Mouse (Mus musculus): ENCODE results near the gene Ihh.

Gene Ihh

GRCm38 (mm10) chr1:74947986-74948670, 3.3 kb downstream of the Ihh start:
- DNase-seq (ENCODE audit: extremely low read depth, low read depth) = no peak

DNA sequence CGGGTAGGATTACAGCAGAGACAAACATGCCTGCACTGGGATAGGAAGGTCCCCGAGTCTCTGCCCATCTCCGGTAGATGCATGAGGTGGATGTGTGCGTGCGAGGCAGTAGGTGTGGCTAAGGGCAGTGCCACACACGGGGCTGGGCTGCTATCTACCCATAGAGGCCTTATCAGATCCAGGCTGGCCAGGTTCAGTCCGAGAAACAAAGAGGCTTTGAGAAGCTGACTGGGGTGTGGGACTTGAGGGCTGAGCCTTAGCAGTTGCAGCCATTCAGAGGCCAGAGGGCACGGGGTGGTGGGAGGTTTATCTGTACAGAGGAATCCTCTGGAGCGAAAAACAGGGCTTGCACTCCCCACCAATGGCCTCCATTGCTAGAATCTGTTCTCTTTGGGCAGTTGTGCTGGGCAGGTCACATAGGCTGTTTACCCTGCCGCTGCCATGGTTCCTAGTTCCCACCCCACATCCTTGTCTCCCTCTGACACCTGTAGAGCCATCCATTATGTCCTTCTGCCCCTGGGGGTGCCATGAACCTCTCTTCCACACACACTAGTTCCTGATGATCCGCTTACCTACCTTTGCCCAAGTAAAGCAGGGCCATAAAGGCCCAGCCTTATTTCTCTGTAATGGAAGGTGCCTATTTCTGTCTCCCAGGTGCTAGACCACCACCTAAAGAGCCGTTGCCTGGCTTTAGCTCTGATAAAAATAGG, 9.7 kb downstream of the Ihh start:
- no peak for DNase-seq (ENCODE audit: extremely low read depth, low read depth)

DNA sequence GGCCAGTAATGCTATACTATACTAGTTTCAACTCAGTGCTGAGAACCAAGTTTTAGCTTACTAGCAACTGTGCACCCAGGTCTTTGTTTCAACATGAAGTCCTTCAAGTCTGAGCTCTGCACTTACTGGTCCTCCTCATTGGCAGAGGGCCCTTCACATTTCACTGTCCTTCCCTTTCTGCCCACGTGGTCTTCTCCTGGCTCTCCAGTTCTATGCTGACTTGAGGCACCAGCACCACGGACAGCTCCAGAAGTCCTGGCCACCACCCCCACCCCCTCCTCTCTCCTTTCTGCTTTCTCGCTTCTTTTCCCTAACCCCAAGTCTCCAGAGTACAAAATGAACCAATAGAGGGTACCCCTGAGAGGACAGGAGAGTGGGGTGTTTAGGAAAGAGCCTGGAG, 11.7 kb downstream of the Ihh start:
- DNase-seq (ENCODE audit: extremely low read depth, low read depth) = no peak

GRCm38 (mm10) chr1:74936221-74936830, 15.1 kb downstream of the Ihh start:
- no peak for DNase-seq (ENCODE audit: extremely low read depth, low read depth)

DNA sequence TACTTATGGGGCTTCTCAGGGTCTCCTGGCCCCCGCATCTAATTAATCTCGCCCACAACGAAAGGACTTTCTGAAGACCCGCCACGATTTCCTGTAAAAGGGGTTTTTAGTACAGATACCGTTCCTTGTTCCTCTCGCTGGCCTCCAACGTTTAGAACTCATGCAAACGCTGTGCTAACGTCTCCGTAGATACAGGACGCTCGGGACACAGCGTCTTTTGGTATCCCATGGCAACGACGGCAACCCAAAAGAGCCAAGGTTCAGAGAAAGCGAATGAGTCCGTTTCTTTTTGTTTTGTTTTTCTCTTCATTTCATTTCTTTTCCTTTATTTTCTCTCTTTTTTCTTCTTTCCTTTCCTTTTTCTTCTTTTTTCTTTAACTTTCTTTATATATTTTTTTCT, 16.1 kb downstream of the Ihh start, which contains the start of gene Cfap65:
Cfap65 (minus strand) TSS at position 198 of the 400 bp plus-strand sequence.
- no peak for DNase-seq (ENCODE audit: extremely low read depth, low read depth)

GRCm38 (mm10) chr1:74927621-74928296, 23.7 kb downstream of the Ihh start:
- no peak for DNase-seq (ENCODE audit: extremely low read depth, low read depth)

DNA sequence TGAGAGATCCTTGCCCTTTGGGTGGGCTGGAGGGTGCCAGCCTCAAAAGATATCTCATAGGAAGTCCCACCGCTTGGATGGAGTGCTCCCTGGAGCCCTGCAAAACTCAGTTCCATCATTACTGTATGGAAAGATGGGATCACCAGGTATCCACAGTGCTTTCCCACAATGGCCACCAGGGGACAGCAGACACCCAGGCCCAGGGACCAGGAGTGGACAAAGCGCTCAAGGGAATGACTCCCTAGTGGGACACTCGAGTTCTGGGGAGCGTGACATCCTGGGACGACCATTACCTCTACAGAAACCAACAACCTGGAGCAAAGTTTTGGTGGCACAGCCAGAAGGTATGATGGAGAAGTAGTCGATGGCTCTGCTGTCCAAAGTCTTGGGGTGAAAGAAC, 24.8 kb downstream of the Ihh start:
- DNase-seq (ENCODE audit: extremely low read depth, low read depth) = no peak

DNA sequence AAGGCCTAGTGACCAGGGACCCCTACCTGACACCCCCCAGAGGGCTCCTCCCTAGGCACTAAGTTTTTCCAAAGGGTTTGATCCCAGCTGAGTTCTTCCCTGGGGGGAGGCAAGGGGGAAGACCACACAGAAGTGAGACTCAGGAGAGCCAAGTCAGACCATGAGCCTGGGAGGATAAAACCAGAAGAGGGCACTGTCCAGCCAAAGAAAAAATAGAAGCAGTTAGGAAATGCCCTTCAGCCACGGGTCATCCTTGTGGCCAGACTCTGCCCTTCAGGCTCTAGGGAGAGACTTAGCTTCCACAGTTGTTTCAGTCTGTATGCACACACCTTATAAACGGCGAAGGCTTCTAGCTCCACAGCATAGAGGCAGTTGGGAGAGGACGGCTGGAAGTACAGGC, 27.0 kb downstream of the Ihh start:
- DNase-seq (ENCODE audit: extremely low read depth, low read depth) = no peak

GRCm38 (mm10) chr1:74915706-74916105, 35.8 kb downstream of the Ihh start:
- DNase-seq (ENCODE audit: extremely low read depth, low read depth) = no peak

- DNase-seq (ENCODE audit: extremely low read depth, low read depth) = no peak
These were observed 49.3 kb downstream of the Ihh start for GRCm38 (mm10) chr1:74902191-74902590.

DNA sequence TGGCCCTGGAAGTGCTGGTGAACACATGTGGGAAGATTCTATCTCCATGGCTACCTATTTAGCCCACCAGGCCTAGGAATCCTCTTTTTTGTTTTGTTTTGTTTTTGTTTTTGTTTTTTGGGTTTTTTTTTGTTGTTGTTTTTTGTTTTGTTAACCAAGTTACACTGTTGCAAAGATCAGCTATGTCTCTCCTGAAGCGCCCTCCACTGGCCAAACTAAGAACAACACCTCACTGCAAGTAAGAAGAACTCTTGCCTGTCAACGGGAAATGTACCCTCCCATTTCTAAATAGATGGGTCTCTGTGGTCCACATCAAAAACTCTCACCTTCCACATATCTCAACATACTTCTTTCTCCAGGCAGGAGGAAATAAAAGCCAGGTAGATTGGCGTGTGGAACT, 49.8 kb downstream of the Ihh start:
- peak; percentile 16 for DNase-seq (ENCODE audit: extremely low read depth, low read depth)

GRCm38 (mm10) chr1:74900341-74901285, 50.9 kb downstream of the Ihh start:
- no peak for DNase-seq (ENCODE audit: extremely low read depth, low read depth)

DNA sequence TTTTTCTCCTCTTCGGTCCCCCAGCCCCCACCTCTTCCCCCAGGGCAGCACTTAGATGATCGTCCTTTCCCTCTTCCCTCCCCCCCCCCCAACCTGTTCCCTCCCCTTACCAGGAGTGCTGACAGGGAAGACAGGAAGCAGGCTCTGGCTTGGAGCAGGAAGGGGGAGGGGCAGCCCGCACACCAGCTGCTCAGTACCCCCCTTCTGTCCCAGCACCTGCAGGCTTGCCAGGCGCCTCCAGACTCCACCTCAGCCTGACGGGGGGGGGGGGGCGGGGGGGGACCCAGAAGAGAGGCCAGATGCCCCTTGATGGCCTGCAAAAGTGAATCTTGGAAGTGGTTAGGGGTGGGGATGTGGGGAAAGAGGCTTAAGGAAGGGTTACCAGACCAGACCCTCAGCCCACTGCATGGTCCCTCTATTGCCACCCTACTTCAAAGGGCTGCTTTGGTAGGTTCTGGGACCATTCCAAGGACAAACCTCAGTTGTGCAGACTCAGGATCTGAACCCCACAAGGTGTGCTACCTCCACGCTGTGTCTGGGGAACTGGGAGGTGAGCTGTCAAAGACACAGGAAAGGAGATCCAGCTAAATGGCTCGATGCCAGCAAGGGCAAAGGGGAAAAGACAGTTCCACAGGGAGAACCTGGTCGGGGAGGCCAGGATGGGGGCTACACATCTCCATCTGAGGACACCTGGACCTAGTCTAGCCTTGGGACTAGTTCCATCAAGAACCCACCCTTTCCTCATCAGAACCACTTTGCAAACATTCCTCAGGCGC, 52.6 kb downstream of the Ihh start:
- no peak for DNase-seq (ENCODE audit: extremely low read depth, low read depth)

GRCm38 (mm10) chr1:74897976-74898375, 53.5 kb downstream of the Ihh start:
- DNase-seq (ENCODE audit: extremely low read depth, low read depth) = no peak
